Mouse (Mus musculus) liver, embryonic 14.5 days (tissue): ENCODE data around the gene Scyl2.
"Not testable (repeated sequence)": the region's sequence is repeated elsewhere in the genome, so short reads cannot be mapped to it uniquely, and the experiment has no call there.

Source experiments
- CTCF ChIP-seq: IDR thresholded peaks from 2 replicates; pipeline ENCODE4 v1.5.1; 2016; ENCODE audit warnings: antibody characterized with exemption, low read depth, control low read depth
- EP300 ChIP-seq: IDR thresholded peaks from 2 replicates; pipeline ENCODE4 v1.6.1; 2016; ENCODE audit warnings: antibody characterized with exemption, low read depth

DNA sequence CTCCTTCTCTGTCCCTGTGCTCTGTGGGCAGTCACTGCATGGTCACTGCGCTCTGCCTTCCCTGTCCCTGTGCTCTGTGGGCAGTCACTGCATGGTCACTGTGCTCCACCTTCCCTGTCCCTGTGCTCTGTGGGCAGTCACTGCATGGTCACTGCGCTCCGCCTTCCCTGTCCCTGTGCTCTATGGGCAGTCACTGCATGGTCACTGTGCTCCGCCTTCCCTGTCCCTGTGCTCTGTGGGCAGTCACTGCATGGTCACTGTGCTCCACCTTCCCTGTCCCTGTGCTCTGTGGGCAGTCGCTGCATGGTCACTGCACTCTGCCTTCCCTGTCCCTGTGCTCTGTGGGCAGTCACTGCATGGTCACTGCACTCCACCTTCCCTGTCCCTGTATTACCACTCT lies 15.7 kb downstream of the Scyl2 start:
- TF ChIP-seq CTCF, EP300: not testable (repeated sequence)
